Mouse (Mus musculus) midbrain, embryonic 14.5 days (tissue): Measurements from ENCODE around the gene Fam207a. TPM values are rescaled to one million over a fixed set of nuclear protein-coding genes. Genes with fewer than 3 reads are reported as not detected.

Experiments
- polyA plus RNA-seq: library from polyadenylated mRNA; unstranded; fragments of >200 nt; fragmentation: Nextera tagmentation; extraction: Ambion mirVana; gene quantifications from 2 replicates; pipeline ENCODE4 v1.2.1, GENCODE M21; 2014

The Fam207a gene
- polyA plus RNA-seq, 1 experiment from 2014 or later, result 41.2 TPM

Other genes starting within 250 kb of the Fam207a start
- gene Adarb1, start 97.5 kb downstream of the Fam207a start, polyA plus RNA-seq, result 12.1 and 14.4 TPM in 2 replicates
- gene Itgb2, start 14.5 kb upstream of the Fam207a start, polyA plus RNA-seq, result 0.49 and 0.91 TPM in 2 replicates
- 52.1 and 71.8 TPM in 2 replicates for gene Pttg1ip, start 65.9 kb upstream of the Fam207a start, polyA plus RNA-seq
- gene Sumo3, start 90.3 kb upstream of the Fam207a start, polyA plus RNA-seq, result 253 and 287 TPM in 2 replicates
- 16.3 TPM in 1 of 2 replicates, not detected in the other for gene Gm49325, start 90.4 kb upstream of the Fam207a start, polyA plus RNA-seq
- 55.6 and 66.6 TPM in 2 replicates for gene Ube2g2, start 106.5 kb upstream of the Fam207a start, polyA plus RNA-seq
- 0.88 and 1.3 TPM in 2 replicates for gene Tspear, start 170.8 kb upstream of the Fam207a start, polyA plus RNA-seq
- gene Gm19402, start 175.0 kb upstream of the Fam207a start, polyA plus RNA-seq, result not detected in 2 replicates
- gene Gm9508, start 181.4 kb upstream of the Fam207a start, polyA plus RNA-seq, result not detected in 2 replicates
- not detected in 2 replicates for gene Gm10272, start 190.8 kb upstream of the Fam207a start, polyA plus RNA-seq
- gene Gm10024, start 195.7 kb upstream of the Fam207a start, polyA plus RNA-seq, result not detected in 2 replicates
- gene Gm10142, start 200.0 kb upstream of the Fam207a start, polyA plus RNA-seq, result not detected in 2 replicates
- not detected in 2 replicates for gene Krtap12-1, start 204.8 kb upstream of the Fam207a start, polyA plus RNA-seq
- not detected in 2 replicates for gene Gm10100, start 210.7 kb upstream of the Fam207a start, polyA plus RNA-seq
- gene Gm18596, start 226.9 kb upstream of the Fam207a start, polyA plus RNA-seq, result not detected in 2 replicates
- gene Gm9736, start 235.6 kb upstream of the Fam207a start, polyA plus RNA-seq, result not detected in 2 replicates
- not detected in 2 replicates for gene Gm3233, start 243.9 kb upstream of the Fam207a start, polyA plus RNA-seq